Mouse (Mus musculus) lung, embryonic 15.5 days (tissue): ENCODE measurements at regions not wholly inside any gene's neighbourhood (a gene's known extent, or its start where the extent isn't known, plus 50 kb on each side); places are given as distances from the start of the nearest gene placed in this dataset.

ENCODE experiments used
- ATAC-seq: fragments of 200-750 bp; cut with Nextera tagmentation; 2 replicates; pipeline ENCODE4 v1.8.0; 2017; ENCODE audit warnings: moderate number of reproducible peaks, borderline replicate concordance; ENCODE audit not compliant: low FRiP score, low TSS enrichment; ENCODE audit errors: extremely low read depth
- H3K27ac ChIP-seq: fragments of 300-500 bp; sonication (generic); 2 replicates; pipeline ENCODE4 v1.5.1; 2015; ENCODE audit warnings: moderate library complexity, mild to moderate bottlenecking, inconsistent platforms
- H3K27me3 ChIP-seq: fragments of 300-500 bp; sonication (generic); 2 replicates; pipeline ENCODE4 v1.6.1; 2015; ENCODE audit warnings: inconsistent platforms
- H3K36me3 ChIP-seq: fragments of 300-500 bp; sonication (generic); 2 replicates; pipeline ENCODE4 v1.6.1; 2015; ENCODE audit warnings: inconsistent platforms
- H3K4me1 ChIP-seq: fragments of 300-500 bp; sonication (generic); 2 replicates; pipeline ENCODE4 v1.6.1; 2015; ENCODE audit warnings: inconsistent platforms
- H3K4me2 ChIP-seq: fragments of 300-500 bp; sonication (generic); 2 replicates; pipeline ENCODE4 v1.6.1; 2015; ENCODE audit warnings: inconsistent platforms, mild to moderate bottlenecking, moderate library complexity
- H3K4me3 ChIP-seq: fragments of 300-500 bp; sonication (generic); 2 replicates; pipeline ENCODE4 v1.5.1; 2015; ENCODE audit warnings: mild to moderate bottlenecking, inconsistent platforms
- H3K9ac ChIP-seq: fragments of 300-500 bp; sonication (generic); 2 replicates; pipeline ENCODE4 v1.6.1; 2015; ENCODE audit warnings: inconsistent platforms
- H3K9me3 ChIP-seq: fragments of 300-500 bp; sonication (generic); 2 replicates; pipeline ENCODE4 v1.6.1; 2016; ENCODE audit warnings: inconsistent platforms
- WGBS: fragments of 180-500 bp; shearing (Covaris S2); methylation state at CpG from one replicate; pipeline ENCODE4 v1.1.7; 2015; 5-methylcytosine and 5-hydroxymethylcytosine counted together

GRCm38 (mm10) chr4:152784972-152785371 is 307.3 kb upstream of the Kcnab2 start:
- no peak overlapping the region for H3K27ac ChIP-seq
- no peak overlapping the region for H3K4me2 ChIP-seq
- H3K9ac ChIP-seq: no peak overlapping the region
- no peaks in the 10 kb centered on the region for H3K36me3 ChIP-seq
- H3K27me3 ChIP-seq: no peaks in the 10 kb centered on the region
- ATAC-seq: no peak
- no peak overlapping the region for H3K4me3 ChIP-seq
- WGBS: 91% methylated on average over 2 of the region's 2 CpGs
- no peaks in the 10 kb centered on the region for H3K9me3 ChIP-seq
- no peaks in the 10 kb centered on the region for H3K4me1 ChIP-seq

DNA sequence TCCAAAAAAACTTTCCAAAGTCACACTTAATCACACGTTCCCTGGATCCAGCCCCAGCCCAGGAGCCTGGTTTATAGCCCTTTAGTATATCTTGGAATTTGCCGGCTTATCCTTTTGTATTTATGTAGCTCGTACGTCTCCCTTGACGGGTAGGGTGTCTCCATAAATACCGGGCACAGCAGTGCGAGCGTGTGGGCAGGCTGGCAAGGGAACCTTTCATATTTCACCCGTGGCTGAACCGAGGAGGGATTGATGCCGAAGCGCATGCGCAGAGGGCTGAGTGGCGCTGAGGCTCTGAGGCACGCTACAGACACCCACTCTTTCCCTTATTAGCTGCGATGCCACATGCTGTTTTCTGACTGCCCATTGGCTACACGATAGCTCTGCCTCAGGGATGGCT is 301.9 kb upstream of the Kcnab2 start:
- no peak overlapping the region for H3K4me3 ChIP-seq
- H3K4me1 ChIP-seq: no peaks in the 10 kb centered on the region
- H3K27me3 ChIP-seq: no peaks in the 10 kb centered on the region
- H3K36me3 ChIP-seq: no peaks in the 10 kb centered on the region
- H3K9ac ChIP-seq: no peak overlapping the region
- WGBS: 76% methylated on average over 17 of the region's 17 CpGs
- H3K9me3 ChIP-seq: no peaks in the 10 kb centered on the region
- no peak overlapping the region for H3K4me2 ChIP-seq
- no peak for ATAC-seq
- H3K27ac ChIP-seq: no peak overlapping the region

DNA sequence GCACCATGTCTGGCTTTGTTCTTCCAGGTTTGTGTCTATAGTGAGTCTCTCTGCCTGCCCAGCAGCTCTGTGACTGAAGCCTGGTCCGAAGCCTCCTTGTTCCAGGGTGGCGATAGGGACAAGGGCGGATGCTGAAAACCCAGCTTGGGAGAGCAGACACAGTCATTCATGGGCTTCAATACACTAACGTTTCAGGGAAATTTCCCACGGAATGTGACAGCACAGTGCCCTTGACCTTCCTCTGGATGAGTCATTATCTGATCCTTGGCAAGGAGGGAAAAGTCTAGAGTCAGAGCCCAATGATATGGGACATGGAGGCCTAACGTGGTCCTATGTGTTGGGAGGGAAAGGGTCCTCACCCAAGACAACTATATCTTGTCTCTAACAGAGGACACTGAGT is 298.1 kb upstream of the Kcnab2 start:
- Histone ChIP-seq H3K27ac (no peak overlapping the region), H3K36me3 (no peaks in the 10 kb centered on the region), H3K4me2 (no peak overlapping the region), H3K9me3 (no peaks in the 10 kb centered on the region), H3K4me3 (no peak overlapping the region), H3K9ac (no peak overlapping the region), H3K27me3 (no peaks in the 10 kb centered on the region), H3K4me1 (no peaks in the 10 kb centered on the region)
- WGBS: 74% methylated on average over 6 of the region's 6 CpGs
- ATAC-seq: no peak

DNA sequence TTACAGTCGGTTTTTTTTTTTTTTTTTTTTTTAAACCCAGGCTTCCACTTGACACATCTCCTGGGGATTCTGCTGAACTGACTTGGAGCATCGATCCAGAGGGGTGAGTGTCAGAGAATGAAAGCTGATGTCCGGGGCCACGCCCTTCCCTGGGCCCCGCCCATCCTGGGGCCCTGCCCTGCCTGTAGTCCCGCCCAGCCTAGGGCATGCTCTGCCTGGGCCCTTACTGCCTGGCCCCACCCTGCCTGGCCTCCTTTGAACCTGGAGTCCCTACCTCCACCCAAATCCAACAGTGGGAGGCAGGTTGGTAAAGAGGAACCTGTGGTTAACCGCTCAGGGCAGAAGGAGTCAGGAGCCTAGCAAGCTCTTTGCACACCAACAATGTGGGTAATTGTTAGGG is 293.7 kb upstream of the Kcnab2 start:
- Histone ChIP-seq H3K4me2 (no peak overlapping the region), H3K4me1 (no peaks in the 10 kb centered on the region), H3K9me3 (0 out of 2 replicates have a peak, but pooled peaks cover 3% of the 10 kb centered on the region), H3K27ac (no peak overlapping the region), H3K4me3 (no peak overlapping the region), H3K9ac (no peak overlapping the region), H3K36me3 (no peaks in the 10 kb centered on the region), H3K27me3 (no peaks in the 10 kb centered on the region)
- ATAC-seq: no peak
- 72% methylated on average over 7 of the region's 7 CpGs for WGBS

- ATAC-seq: no peak
- Histone ChIP-seq H3K4me3 (no peak overlapping the region), H3K9me3 (0 out of 2 replicates have a peak, but pooled peaks cover 3% of the 10 kb centered on the region), H3K36me3 (no peaks in the 10 kb centered on the region), H3K27ac (no peak overlapping the region), H3K9ac (no peak overlapping the region), H3K27me3 (no peaks in the 10 kb centered on the region), H3K4me1 (no peaks in the 10 kb centered on the region), H3K4me2 (no peak overlapping the region)
- 79% methylated on average over 5 of the region's 5 CpGs for WGBS
Measured at GRCm38 (mm10) chr4:152767372-152767771, 289.7 kb upstream of the Kcnab2 start.

GRCm38 (mm10) chr4:152763116-152763515 is 285.4 kb upstream of the Kcnab2 start:
- Histone ChIP-seq H3K4me3 (no peak overlapping the region), H3K27me3 (no peaks in the 10 kb centered on the region), H3K9me3 (0 out of 2 replicates have a peak, but pooled peaks cover 3% of the 10 kb centered on the region), H3K4me2 (no peak overlapping the region), H3K9ac (no peak overlapping the region), H3K36me3 (no peaks in the 10 kb centered on the region), H3K27ac (no peak overlapping the region), H3K4me1 (no peaks in the 10 kb centered on the region)
- 46% methylated on average over 6 of the region's 6 CpGs for WGBS
- no peak for ATAC-seq

DNA sequence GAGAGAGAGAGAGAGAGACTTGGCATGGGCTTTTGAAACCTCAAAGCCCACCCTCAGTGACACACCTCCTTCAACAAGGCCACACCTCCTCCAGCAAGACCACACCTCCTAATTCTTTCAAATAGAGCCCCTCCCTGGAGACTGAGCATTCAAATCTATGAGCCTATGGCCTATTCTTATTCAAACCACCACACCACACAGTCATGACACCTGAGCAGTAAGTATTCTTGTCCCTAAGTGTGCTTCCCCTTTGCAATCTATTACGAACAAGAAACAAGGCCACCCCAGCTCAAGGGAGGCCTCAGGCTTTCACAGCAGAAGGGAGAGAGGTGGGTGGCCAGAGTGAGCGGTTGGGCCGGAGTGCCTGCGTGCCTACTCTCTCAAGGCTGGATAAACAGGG is 284.9 kb upstream of the Kcnab2 start:
- Histone ChIP-seq H3K9ac (no peak overlapping the region), H3K4me3 (no peak overlapping the region), H3K27ac (no peak overlapping the region), H3K27me3 (no peaks in the 10 kb centered on the region), H3K4me2 (no peak overlapping the region), H3K36me3 (no peaks in the 10 kb centered on the region), H3K4me1 (no peaks in the 10 kb centered on the region), H3K9me3 (0 out of 2 replicates have a peak, but pooled peaks cover 3% of the 10 kb centered on the region)
- no peak for ATAC-seq
- WGBS: 83% methylated on average over 4 of the region's 4 CpGs

DNA sequence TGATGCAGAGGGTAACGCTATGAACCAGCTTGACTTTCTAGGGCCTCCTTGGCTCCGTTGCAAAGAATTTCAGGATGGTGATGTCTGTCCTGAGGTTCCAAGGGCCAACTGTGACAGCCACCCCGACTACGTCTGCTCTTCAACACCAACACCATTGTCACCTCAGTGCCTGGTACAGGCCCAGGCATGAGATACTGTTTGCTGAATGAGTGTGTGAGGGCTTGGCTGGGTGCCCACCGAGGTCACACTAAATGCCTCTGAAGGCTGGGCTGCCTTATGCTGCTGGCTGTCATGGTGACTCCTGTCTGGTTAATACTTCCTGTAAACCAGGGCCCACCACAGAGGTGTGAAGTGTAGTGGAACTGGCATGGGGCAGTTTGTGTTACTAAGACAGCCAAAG is 279.5 kb upstream of the Kcnab2 start:
- H3K4me3 ChIP-seq: no peak overlapping the region
- WGBS: 75% methylated on average over 5 of the region's 5 CpGs

DNA sequence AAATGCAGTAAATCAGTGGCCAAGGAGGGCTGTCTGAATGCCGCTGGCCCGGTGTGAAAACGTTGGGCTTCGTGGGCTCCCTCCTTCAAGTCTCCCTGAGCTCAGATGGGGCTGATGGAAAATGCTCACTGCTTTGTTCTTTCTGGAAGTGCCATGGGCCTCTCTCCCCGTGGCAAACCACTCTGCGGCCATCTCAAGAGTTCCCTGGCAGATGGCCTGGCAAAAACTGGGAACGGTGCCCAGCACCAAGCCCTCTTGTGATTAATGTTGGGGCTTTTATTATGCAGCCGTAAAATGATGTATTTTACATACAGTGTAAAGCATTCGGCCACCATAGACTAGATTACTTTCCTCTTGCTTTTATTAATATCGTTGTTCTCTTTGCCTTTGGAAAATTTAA is 278.9 kb upstream of the Kcnab2 start:
- no peak overlapping the region for H3K9ac ChIP-seq
- H3K9me3 ChIP-seq: no peaks in the 10 kb centered on the region
- H3K27ac ChIP-seq: no peak overlapping the region
- 74% methylated on average over 10 of the region's 10 CpGs for WGBS
- no peaks in the 10 kb centered on the region for H3K4me1 ChIP-seq
- no peaks in the 10 kb centered on the region for H3K36me3 ChIP-seq
- H3K4me3 ChIP-seq: no peak overlapping the region
- no peak for ATAC-seq
- no peaks in the 10 kb centered on the region for H3K27me3 ChIP-seq
- H3K4me2 ChIP-seq: no peak overlapping the region

More for the DNA sequence above, 279.5 kb upstream of the Kcnab2 start:
- Histone ChIP-seq H3K9ac (no peak overlapping the region), H3K27me3 (no peaks in the 10 kb centered on the region), H3K36me3 (no peaks in the 10 kb centered on the region), H3K4me2 (no peak overlapping the region), H3K9me3 (no peaks in the 10 kb centered on the region), H3K27ac (no peak overlapping the region), H3K4me1 (no peaks in the 10 kb centered on the region)
- no peak for ATAC-seq

DNA sequence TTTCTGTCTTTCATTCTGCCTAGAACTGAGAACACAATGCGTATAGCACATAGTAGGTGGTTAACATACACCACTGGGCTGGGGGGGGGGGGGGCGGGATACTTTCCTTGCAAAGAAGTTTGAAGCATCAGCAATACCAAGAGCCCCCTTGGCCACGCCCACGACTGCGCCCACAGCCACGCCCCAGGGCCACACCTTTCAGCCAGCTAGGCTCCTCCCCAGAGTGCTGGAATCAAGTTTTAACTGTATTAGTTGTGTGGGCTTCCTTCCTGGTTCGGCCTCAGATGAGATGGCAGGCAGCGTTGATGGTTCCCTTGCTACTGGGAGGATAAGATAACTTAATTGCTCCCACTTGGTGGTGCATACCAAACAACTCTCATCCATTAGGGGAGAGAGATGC is 278.1 kb upstream of the Kcnab2 start:
- WGBS: 83% methylated on average over 8 of the region's 8 CpGs

DNA sequence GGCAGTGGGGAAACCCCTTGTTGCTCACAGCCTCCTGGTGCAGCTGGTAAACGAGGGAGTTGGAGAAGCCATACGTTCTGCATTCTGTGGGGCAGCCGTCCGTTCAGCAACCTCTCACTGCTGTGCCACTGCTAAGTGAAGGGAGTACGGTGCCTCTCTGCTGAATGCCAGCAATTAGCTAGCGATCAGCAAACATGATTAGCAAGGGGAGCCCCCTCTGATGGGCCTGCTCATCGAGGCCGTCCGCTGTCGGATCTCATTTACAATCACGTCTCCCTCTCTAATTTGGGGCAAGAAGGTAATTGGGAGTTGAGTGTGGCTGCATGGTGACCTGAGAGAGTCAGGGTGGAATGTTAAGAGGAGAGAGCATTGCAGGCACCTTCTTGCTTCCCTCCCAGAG is 266.7 kb upstream of the Kcnab2 start:
- WGBS: 66% methylated on average over 11 of the region's 11 CpGs
- no peak overlapping the region for H3K9ac ChIP-seq
- ATAC-seq: no peak

More for the DNA sequence above, 278.1 kb upstream of the Kcnab2 start:
- no peak overlapping the region for H3K9ac ChIP-seq
- no peaks in the 10 kb centered on the region for H3K36me3 ChIP-seq
- H3K27me3 ChIP-seq: no peaks in the 10 kb centered on the region
- H3K4me2 ChIP-seq: no peak overlapping the region
- no peak for ATAC-seq
- H3K4me3 ChIP-seq: no peak overlapping the region
- H3K27ac ChIP-seq: no peak overlapping the region
- H3K4me1 ChIP-seq: no peaks in the 10 kb centered on the region
- H3K9me3 ChIP-seq: no peaks in the 10 kb centered on the region

DNA sequence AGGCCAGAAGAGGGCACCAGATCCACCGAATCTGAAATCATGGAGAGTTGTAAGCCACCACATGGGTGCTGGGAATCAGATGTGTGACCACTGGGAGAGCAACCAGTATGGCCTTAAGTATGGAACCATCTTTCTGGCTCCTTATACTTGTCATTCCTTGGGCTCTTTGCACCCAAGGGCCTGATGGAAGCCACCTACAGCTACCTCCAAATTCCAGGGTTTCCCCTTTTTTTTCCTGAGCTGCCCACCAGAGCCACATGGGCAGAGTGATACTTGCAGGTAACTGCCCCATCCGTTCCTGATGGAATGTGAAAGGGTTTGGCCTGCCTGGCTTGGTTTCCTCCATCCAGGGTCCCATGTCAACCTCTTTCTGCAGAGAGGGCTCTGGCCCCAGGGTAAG is 255.3 kb upstream of the Kcnab2 start:
- H3K9me3 ChIP-seq: no peaks in the 10 kb centered on the region
- H3K27me3 ChIP-seq: no peaks in the 10 kb centered on the region
- no peak overlapping the region for H3K4me2 ChIP-seq
- WGBS: 68% methylated on average over 2 of the region's 2 CpGs
- H3K36me3 ChIP-seq: no peaks in the 10 kb centered on the region
- no peak overlapping the region for H3K9ac ChIP-seq
- H3K4me1 ChIP-seq: no peaks in the 10 kb centered on the region
- H3K4me3 ChIP-seq: no peak overlapping the region
- no peak overlapping the region for H3K27ac ChIP-seq
- no peak for ATAC-seq

More for the DNA sequence above, 266.7 kb upstream of the Kcnab2 start:
- Histone ChIP-seq H3K4me1 (no peaks in the 10 kb centered on the region), H3K4me2 (no peak overlapping the region), H3K27me3 (no peaks in the 10 kb centered on the region), H3K9me3 (no peaks in the 10 kb centered on the region), H3K4me3 (no peak overlapping the region), H3K27ac (no peak overlapping the region), H3K36me3 (no peaks in the 10 kb centered on the region)

DNA sequence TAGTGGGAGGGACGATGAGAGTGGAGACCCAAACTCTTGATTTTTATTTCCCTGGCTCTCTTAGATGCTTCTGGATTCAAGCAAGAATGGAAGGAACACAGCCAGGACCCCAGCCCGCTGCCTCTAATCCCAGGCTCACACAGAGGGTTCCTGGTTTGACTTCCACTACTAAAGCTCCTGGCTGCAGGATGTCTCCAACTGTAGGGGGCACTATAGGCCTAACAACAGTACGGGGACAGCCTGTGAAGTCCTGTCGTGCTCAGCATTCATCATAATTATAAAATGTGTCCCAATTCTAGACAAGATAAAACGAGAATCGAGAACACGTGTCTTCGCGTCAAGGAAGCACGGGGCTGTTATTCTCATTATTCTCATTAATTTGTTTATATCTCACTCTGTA is 254.3 kb upstream of the Kcnab2 start:
- WGBS: 70% methylated on average over 10 of the region's 10 CpGs
- H3K27ac ChIP-seq: no peak overlapping the region
- no peak overlapping the region for H3K4me2 ChIP-seq
- no peaks in the 10 kb centered on the region for H3K27me3 ChIP-seq
- H3K4me1 ChIP-seq: no peaks in the 10 kb centered on the region
- no peak overlapping the region for H3K4me3 ChIP-seq
- no peak for ATAC-seq
- H3K9me3 ChIP-seq: no peaks in the 10 kb centered on the region
- H3K9ac ChIP-seq: no peak overlapping the region
- H3K36me3 ChIP-seq: no peaks in the 10 kb centered on the region
